Mouse (Mus musculus): ENCODE data around the gene Galnt2. TPM values are rescaled to one million over a fixed set of nuclear protein-coding genes. Genes with fewer than 3 reads are reported as not detected.

Galnt2 gene
- polyA plus RNA-seq, 1 experiment from 2014 or later: 56.4 TPM

- no peak for ATAC-seq (ENCODE audit: insufficient number of reproducible peaks, low FRiP score, low TSS enrichment, low read depth)
- peak; percentile 33 for DNase-seq (ENCODE audit: low spot score)
- H3K9ac ChIP-seq (ENCODE audit: low read length): 0 out of 2 replicates have a peak overlapping the region, but pooled peaks have one; percentile 4
These were observed 53.1 kb downstream of the Galnt2 start for GRCm38 (mm10) chr8:124284333-124284711.

GRCm38 (mm10) chr8:124284984-124285576 lies 53.9 kb downstream of the Galnt2 start:
- H3K4me2 ChIP-seq (ENCODE audit: low read depth, severe bottlenecking): no peak overlapping the region
- no peak overlapping the region; the same call in 1 of the 2 replicates for H3K27ac ChIP-seq (replicated peaks; ENCODE audit: low read depth, low read length)
- DNase-seq (ENCODE audit: low spot score): no peak
- H3K4me1 ChIP-seq (ENCODE audit: control insufficient read depth, insufficient read depth, low read length): peaks cover 21% of the 10 kb centered on the region
- no peak overlapping the region for H3K4me3 ChIP-seq (ENCODE audit: low read depth, low read length)
- no peaks in the 10 kb centered on the region for H3K9me3 ChIP-seq (ENCODE audit: control insufficient read depth, low read length)
- ATAC-seq (ENCODE audit: insufficient number of reproducible peaks, low FRiP score, low TSS enrichment, low read depth): no peak
- H3K9ac ChIP-seq (ENCODE audit: low read length): no peak overlapping the region
- no peaks in the 10 kb centered on the region; the same call in 1 of the 2 replicates for H3K36me3 ChIP-seq (ENCODE audit: control insufficient read depth, insufficient read depth, low read length)
- no peaks in the 10 kb centered on the region for H3K27me3 ChIP-seq (ENCODE audit: control insufficient read depth, insufficient read depth, low read length)
- WGBS: 70% methylated on average over 9 of the region's 9 CpGs

More at GRCm38 (mm10) chr8:124284333-124284711, 53.1 kb downstream of the Galnt2 start:
- 25% methylated on average over 6 of the region's 6 CpGs for WGBS
- Histone ChIP-seq H3K4me3 (ENCODE audit: low read depth, low read length) (no peak overlapping the region), H3K4me1 (ENCODE audit: control insufficient read depth, insufficient read depth, low read length) (peaks cover 21% of the 10 kb centered on the region), H3K9me3 (ENCODE audit: control insufficient read depth, low read length) (no peaks in the 10 kb centered on the region), H3K4me2 (ENCODE audit: low read depth, severe bottlenecking) (no peak overlapping the region), H3K27me3 (ENCODE audit: control insufficient read depth, insufficient read depth, low read length) (no peaks in the 10 kb centered on the region), H3K27ac (replicated peaks; ENCODE audit: low read depth, low read length) (no peak overlapping the region; the same call in 1 of the 2 replicates), H3K36me3 (ENCODE audit: control insufficient read depth, insufficient read depth, low read length) (no peaks in the 10 kb centered on the region; the same call in 1 of the 2 replicates)

- Histone ChIP-seq H3K27me3 (ENCODE audit: control insufficient read depth, insufficient read depth, low read length) (no peaks in the 10 kb centered on the region), H3K4me2 (ENCODE audit: low read depth, severe bottlenecking) (no peak overlapping the region), H3K9ac (ENCODE audit: low read length) (no peak overlapping the region), H3K27ac (replicated peaks; ENCODE audit: low read depth, low read length) (0 out of 2 replicates have a peak overlapping the region, but pooled peaks have one; percentile 21), H3K9me3 (ENCODE audit: control insufficient read depth, low read length) (no peaks in the 10 kb centered on the region), H3K4me3 (ENCODE audit: low read depth, low read length) (no peak overlapping the region), H3K36me3 (ENCODE audit: control insufficient read depth, insufficient read depth, low read length) (no peaks in the 10 kb centered on the region; the same call in 1 of the 2 replicates), H3K4me1 (ENCODE audit: control insufficient read depth, insufficient read depth, low read length) (peaks cover 21% of the 10 kb centered on the region)
- no peak for DNase-seq (ENCODE audit: low spot score)
- no peak for ATAC-seq (ENCODE audit: insufficient number of reproducible peaks, low FRiP score, low TSS enrichment, low read depth)
- WGBS: 68% methylated on average over 4 of the region's 4 CpGs
These were observed 55.4 kb downstream of the Galnt2 start for GRCm38 (mm10) chr8:124286461-124287124.

GRCm38 (mm10) chr8:124288215-124288864 lies 57.1 kb downstream of the Galnt2 start:
- no peaks in the 10 kb centered on the region; the same call in 1 of the 2 replicates for H3K36me3 ChIP-seq (ENCODE audit: control insufficient read depth, insufficient read depth, low read length)
- H3K4me1 ChIP-seq (ENCODE audit: control insufficient read depth, insufficient read depth, low read length): peaks cover 20% of the 10 kb centered on the region
- H3K4me3 ChIP-seq (ENCODE audit: low read depth, low read length): no peak overlapping the region
- no peaks in the 10 kb centered on the region for H3K27me3 ChIP-seq (ENCODE audit: control insufficient read depth, insufficient read depth, low read length)
- 83% methylated on average over 4 of the region's 4 CpGs for WGBS
- no peak for DNase-seq (ENCODE audit: low spot score)
- H3K4me2 ChIP-seq (ENCODE audit: low read depth, severe bottlenecking): no peak overlapping the region
- H3K9me3 ChIP-seq (ENCODE audit: control insufficient read depth, low read length): no peaks in the 10 kb centered on the region
- H3K9ac ChIP-seq (ENCODE audit: low read length): no peak overlapping the region
- no peak overlapping the region for H3K27ac ChIP-seq (replicated peaks; ENCODE audit: low read depth, low read length)
- ATAC-seq (ENCODE audit: insufficient number of reproducible peaks, low FRiP score, low TSS enrichment, low read depth): no peak

- Histone ChIP-seq H3K36me3 (ENCODE audit: control insufficient read depth, insufficient read depth, low read length) (no peaks in the 10 kb centered on the region; the same call in 1 of the 2 replicates), H3K4me3 (ENCODE audit: low read depth, low read length) (no peak overlapping the region), H3K9ac (ENCODE audit: low read length) (no peak overlapping the region), H3K9me3 (ENCODE audit: control insufficient read depth, low read length) (no peaks in the 10 kb centered on the region), H3K27me3 (ENCODE audit: control insufficient read depth, insufficient read depth, low read length) (no peaks in the 10 kb centered on the region), H3K4me2 (ENCODE audit: low read depth, severe bottlenecking) (no peak overlapping the region), H3K4me1 (ENCODE audit: control insufficient read depth, insufficient read depth, low read length) (peaks cover 22% of the 10 kb centered on the region), H3K27ac (replicated peaks; ENCODE audit: low read depth, low read length) (no peak overlapping the region)
- DNase-seq (ENCODE audit: low spot score) (no peak), ATAC-seq (ENCODE audit: insufficient number of reproducible peaks, low FRiP score, low TSS enrichment, low read depth) (no peak)
- 90% methylated on average over 5 of the region's 5 CpGs for WGBS
These were observed 58.4 kb downstream of the Galnt2 start for GRCm38 (mm10) chr8:124289481-124290050.

- H3K4me1 ChIP-seq (ENCODE audit: control insufficient read depth, insufficient read depth, low read length): peaks cover 14% of the 10 kb centered on the region
- no peak overlapping the region for H3K4me2 ChIP-seq (ENCODE audit: low read depth, severe bottlenecking)
- H3K9me3 ChIP-seq (ENCODE audit: control insufficient read depth, low read length): no peaks in the 10 kb centered on the region
- H3K4me3 ChIP-seq (ENCODE audit: low read depth, low read length): no peak overlapping the region
- WGBS: 94% methylated on average over 9 of the region's 9 CpGs
- ATAC-seq (ENCODE audit: insufficient number of reproducible peaks, low FRiP score, low TSS enrichment, low read depth) (no peak), DNase-seq (ENCODE audit: low spot score) (no peak)
- no peaks in the 10 kb centered on the region for H3K27me3 ChIP-seq (ENCODE audit: control insufficient read depth, insufficient read depth, low read length)
- H3K27ac ChIP-seq (replicated peaks; ENCODE audit: low read depth, low read length): no peak overlapping the region
- H3K9ac ChIP-seq (ENCODE audit: low read length): no peak overlapping the region
- H3K36me3 ChIP-seq (ENCODE audit: control insufficient read depth, insufficient read depth, low read length): no peaks in the 10 kb centered on the region; the same call in 1 of the 2 replicates
These were observed 59.9 kb downstream of the Galnt2 start for GRCm38 (mm10) chr8:124290911-124291691.

GRCm38 (mm10) chr8:124291693-124292092 lies 60.5 kb downstream of the Galnt2 start:
- Histone ChIP-seq H3K36me3 (ENCODE audit: control insufficient read depth, insufficient read depth, low read length) (no peaks in the 10 kb centered on the region), H3K27ac (replicated peaks; ENCODE audit: low read depth, low read length) (no peak overlapping the region), H3K4me2 (ENCODE audit: low read depth, severe bottlenecking) (no peak overlapping the region), H3K27me3 (ENCODE audit: control insufficient read depth, insufficient read depth, low read length) (no peaks in the 10 kb centered on the region), H3K4me3 (ENCODE audit: low read depth, low read length) (no peak overlapping the region), H3K9me3 (ENCODE audit: control insufficient read depth, low read length) (no peaks in the 10 kb centered on the region), H3K4me1 (ENCODE audit: control insufficient read depth, insufficient read depth, low read length) (peaks cover 14% of the 10 kb centered on the region), H3K9ac (ENCODE audit: low read length) (no peak overlapping the region)
- WGBS: 86% methylated on average over 5 of the region's 5 CpGs
- ATAC-seq (ENCODE audit: insufficient number of reproducible peaks, low FRiP score, low TSS enrichment, low read depth) (no peak), DNase-seq (ENCODE audit: low spot score) (no peak)

- Histone ChIP-seq H3K4me1 (ENCODE audit: control insufficient read depth, insufficient read depth, low read length) (peaks cover 14% of the 10 kb centered on the region), H3K4me3 (ENCODE audit: low read depth, low read length) (no peak overlapping the region), H3K9ac (ENCODE audit: low read length) (no peak overlapping the region), H3K27me3 (ENCODE audit: control insufficient read depth, insufficient read depth, low read length) (no peaks in the 10 kb centered on the region), H3K4me2 (ENCODE audit: low read depth, severe bottlenecking) (no peak overlapping the region), H3K27ac (replicated peaks; ENCODE audit: low read depth, low read length) (no peak overlapping the region), H3K9me3 (ENCODE audit: control insufficient read depth, low read length) (no peaks in the 10 kb centered on the region), H3K36me3 (ENCODE audit: control insufficient read depth, insufficient read depth, low read length) (no peaks in the 10 kb centered on the region)
- 79% methylated on average over 9 of the region's 9 CpGs for WGBS
- DNase-seq (ENCODE audit: low spot score) (no peak), ATAC-seq (ENCODE audit: insufficient number of reproducible peaks, low FRiP score, low TSS enrichment, low read depth) (no peak)
These were observed 61.8 kb downstream of the Galnt2 start for GRCm38 (mm10) chr8:124292965-124293364.
